Mouse (Mus musculus) lung, embryonic 15.5 days (tissue): ENCODE measurements around the gene Mfsd12. TPM values are rescaled to one million over a fixed set of nuclear protein-coding genes. Genes with fewer than 3 reads are reported as not detected.

ENCODE experiments used
- microRNA-seq: library from miRNA; unstranded; fragments of <30 nt; microRNA quantifications from one replicate; pipeline ENCODE4, GENCODE M21; 2016
- polyA plus RNA-seq: library from polyadenylated mRNA; unstranded; fragments of >200 nt; fragmentation: Nextera tagmentation; extraction: Ambion mirVana; gene quantifications from 2 replicates; pipeline ENCODE4 v1.2.1, GENCODE M21; 2015

The Mfsd12 gene
- polyA plus RNA-seq, 1 experiment from 2014 or later, result 20.4 TPM

Small RNA genes within 50 kb of the gene (microRNA-seq; reads per million reads assigned to microRNA genes)
- gene Mir6913, result not detected

Other genes with a start within 250 kb of the Mfsd12 start
- gene Zbtb7a, start 222.3 kb upstream of the Mfsd12 start, polyA plus RNA-seq, result 34.1 and 36.9 TPM in 2 replicates
- gene Pias4, start 189.6 kb upstream of the Mfsd12 start, polyA plus RNA-seq, result 41.0 and 47.5 TPM in 2 replicates
- 567 and 596 TPM in 2 replicates for gene Eef2, start 180.9 kb upstream of the Mfsd12 start, polyA plus RNA-seq
- gene Dapk3, start 174.5 kb upstream of the Mfsd12 start, polyA plus RNA-seq, result 52.6 and 56.1 TPM in 2 replicates
- 0.16 TPM in 2 replicates for gene 4930442H23Rik, start 173.6 kb upstream of the Mfsd12 start, polyA plus RNA-seq
- 0.11 and 0.30 TPM in 2 replicates for gene Nmrk2, start 155.4 kb upstream of the Mfsd12 start, polyA plus RNA-seq
- gene Atcay, start 126.7 kb upstream of the Mfsd12 start, polyA plus RNA-seq, result 0.14 and 0.29 TPM in 2 replicates
- 5.3 and 5.4 TPM in 2 replicates for gene Zfr2, start 124.3 kb upstream of the Mfsd12 start, polyA plus RNA-seq
- 2.7 and 3.9 TPM in 2 replicates for gene Matk, start 104.6 kb upstream of the Mfsd12 start, polyA plus RNA-seq
- gene Mrpl54, start 90.6 kb upstream of the Mfsd12 start, polyA plus RNA-seq, result 208 and 225 TPM in 2 replicates
- gene Apba3, start 90.5 kb upstream of the Mfsd12 start, polyA plus RNA-seq, result 60.7 and 66.5 TPM in 2 replicates
- 26.4 and 28.8 TPM in 2 replicates for gene Tjp3, start 65.9 kb upstream of the Mfsd12 start, polyA plus RNA-seq
- gene Pip5k1c, start 64.5 kb upstream of the Mfsd12 start, polyA plus RNA-seq, result 45.4 and 47.0 TPM in 2 replicates
- 48.4 and 49.9 TPM in 2 replicates for gene Cactin, start 36.4 kb upstream of the Mfsd12 start, polyA plus RNA-seq
- 17.8 and 18.3 TPM in 2 replicates for gene Tbxa2r, start 28.8 kb upstream of the Mfsd12 start, polyA plus RNA-seq
- gene Gipc3, start 14.2 kb upstream of the Mfsd12 start, polyA plus RNA-seq, result 0.07 and 0.10 TPM in 2 replicates
- 91.2 and 92.5 TPM in 2 replicates for gene Hmg20b, start 7.0 kb upstream of the Mfsd12 start, polyA plus RNA-seq
- 2.0 and 3.0 TPM in 2 replicates for gene 4930404N11Rik, start 8.3 kb downstream of the Mfsd12 start, polyA plus RNA-seq
- gene Fzr1, start 21.0 kb downstream of the Mfsd12 start, polyA plus RNA-seq, result 110 and 115 TPM in 2 replicates
- 75.9 and 79.8 TPM in 2 replicates for gene Dohh, start 26.9 kb downstream of the Mfsd12 start, polyA plus RNA-seq
- 1.6 and 2.7 TPM in 2 replicates for gene Gm48551, start 27.0 kb downstream of the Mfsd12 start, polyA plus RNA-seq
- gene Gm48552, start 31.5 kb downstream of the Mfsd12 start, polyA plus RNA-seq, result 0.45 and 2.3 TPM in 2 replicates
- gene Smim24, start 35.6 kb downstream of the Mfsd12 start, polyA plus RNA-seq, result 4.4 TPM in 2 replicates
- 86.0 and 87.2 TPM in 2 replicates for gene Nfic, start 98.1 kb downstream of the Mfsd12 start, polyA plus RNA-seq
- 0.34 and 0.42 TPM in 2 replicates for gene Celf5, start 125.2 kb downstream of the Mfsd12 start, polyA plus RNA-seq
- gene Ncln, start 138.9 kb downstream of the Mfsd12 start, polyA plus RNA-seq, result 81.8 and 82.8 TPM in 2 replicates
- 2.5 and 3.6 TPM in 2 replicates for gene S1pr4, start 142.6 kb downstream of the Mfsd12 start, polyA plus RNA-seq
- 1.7 and 1.8 TPM in 2 replicates for gene Gna15, start 166.7 kb downstream of the Mfsd12 start, polyA plus RNA-seq
- gene Gna11, start 187.7 kb downstream of the Mfsd12 start, polyA plus RNA-seq, result 72.7 and 74.2 TPM in 2 replicates
- gene Aes, start 202.0 kb downstream of the Mfsd12 start, polyA plus RNA-seq, result 662 and 670 TPM in 2 replicates
- gene Tle2, start 217.1 kb downstream of the Mfsd12 start, polyA plus RNA-seq, result 39.3 and 49.7 TPM in 2 replicates
- 28.1 and 29.3 TPM in 2 replicates for gene Tle6, start 243.6 kb downstream of the Mfsd12 start, polyA plus RNA-seq
- gene BC025920, start 248.8 kb downstream of the Mfsd12 start, polyA plus RNA-seq, result 0.66 and 0.78 TPM in 2 replicates